ENCODE assay signal across 21 mouse cellular contexts in the genomic region with DNA sequence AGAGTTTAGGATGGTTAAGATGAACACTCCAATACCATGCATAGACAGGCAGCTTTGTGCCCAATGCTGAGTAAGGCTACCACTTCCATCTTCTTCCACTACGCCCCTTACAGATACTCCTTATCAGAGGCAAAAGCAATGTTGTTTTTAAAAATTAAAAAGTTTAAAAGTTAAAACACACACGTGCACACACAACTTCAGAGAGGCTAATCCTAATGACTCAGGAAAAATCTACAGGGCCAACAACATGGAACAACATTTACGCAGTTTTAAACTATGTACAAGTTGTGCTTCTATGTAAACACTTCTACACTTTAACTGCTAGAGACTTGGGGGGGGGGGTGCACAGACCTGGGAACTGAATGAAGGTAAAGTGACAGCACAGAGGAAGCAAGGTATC. TPM values are rescaled to one million over a fixed set of nuclear protein-coding genes. Genes with fewer than 3 reads are reported as not detected.
DNase-seq lines count a peak whose midpoint lies in the region; ATAC-seq lines count a peak whose summit lies in the region.
"Had no signal": no experiment of that assay in that cellular context is flagged by ENCODE, and none has a peak within 500 bp of the region (broad histone marks: within the 10 kb centered on the region; RNA-seq: fewer than 3 reads in every experiment).

No protein-coding gene starts in this region.

- H3K9me3 ChIP-seq in embryonic facial prominence, embryonic 12.5 days, result no peaks in the 10 kb centered on the region
- no peaks in the 10 kb centered on the region for H3K9me3 ChIP-seq in embryonic facial prominence, embryonic 10.5 days
- H3K9me3 ChIP-seq in liver, embryonic 12.5 days (replicated peaks), result no peaks in the 10 kb centered on the region
- H3K9me3 ChIP-seq in liver, embryonic 11.5 days (ENCODE audit: control insufficient read depth, low read length), result no peaks in the 10 kb centered on the region
- no peaks in the 10 kb centered on the region for H3K9me3 ChIP-seq in neural tube, embryonic 13.5 days
- H3K9me3 ChIP-seq: hindbrain, embryonic 12.5 days; midbrain, embryonic 15.5 days had no signal

- H3K36me3 ChIP-seq in embryonic facial prominence, embryonic 12.5 days, result peaks cover 19% of the 10 kb centered on the region
- H3K36me3 ChIP-seq in embryonic facial prominence, embryonic 10.5 days (replicated peaks), result peaks cover 49% of the 10 kb centered on the region
- peaks cover 52% of the 10 kb centered on the region for H3K36me3 ChIP-seq in liver, embryonic 12.5 days
- peaks cover 13% of the 10 kb centered on the region for H3K36me3 ChIP-seq in liver, embryonic 11.5 days (ENCODE audit: control insufficient read depth, insufficient read depth, low read length)
- peaks cover 10% of the 10 kb centered on the region; the same call in 1 of the 2 replicates for H3K36me3 ChIP-seq in neural tube, embryonic 13.5 days
- H3K36me3 ChIP-seq: midbrain, embryonic 15.5 days had no signal

- peaks cover 34% of the 10 kb centered on the region for H3K4me1 ChIP-seq in embryonic facial prominence, embryonic 12.5 days
- peaks cover 42% of the 10 kb centered on the region for H3K4me1 ChIP-seq in embryonic facial prominence, embryonic 10.5 days
- H3K4me1 ChIP-seq in liver, embryonic 12.5 days, result peaks cover 79% of the 10 kb centered on the region
- peaks cover 64% of the 10 kb centered on the region for H3K4me1 ChIP-seq in liver, embryonic 11.5 days (replicated peaks; ENCODE audit: control insufficient read depth, insufficient read depth, low read length)
- peaks cover 64% of the 10 kb centered on the region for H3K4me1 ChIP-seq in neural tube, embryonic 13.5 days (replicated peaks)

- 92% methylated on average over 3 of the region's 3 CpGs for WGBS in embryonic facial prominence, embryonic 12.5 days
- 93% methylated on average over 3 of the region's 3 CpGs for WGBS in embryonic facial prominence, embryonic 10.5 days
- 79% methylated on average over 3 of the region's 3 CpGs for WGBS in liver, embryonic 12.5 days (ENCODE audit: insufficient replicate concordance)
- 80% methylated on average over 3 of the region's 3 CpGs for WGBS in liver, embryonic 11.5 days
- WGBS in neural tube, embryonic 13.5 days, result 97% methylated on average over 3 of the region's 3 CpGs

- no peak for DNase-seq in embryonic facial prominence, embryonic 10.5 days (ENCODE audit: low spot score)
- DNase-seq in liver, embryonic 11.5 days (ENCODE audit: low spot score), result no peak
- no peak for DNase-seq in neural tube, embryonic 10.5 days (ENCODE audit: extremely low spot score, low spot score)
- DNase-seq in urinary bladder, postnatal 36 days (ENCODE audit: low spot score in 2 of 2), result no peak
- no peak for DNase-seq in adrenal gland, postnatal 10 days
- DNase-seq: adrenal gland, postnatal 14 days; cerebellum, adult 11 months; kidney, adult 18-20 months; kidney, postnatal 10 days; layer of hippocampus, postnatal 36 days; right cerebral cortex, postnatal 25 days; thymus, postnatal 25 days had no signal

- no peak overlapping the region for H3K4me3 ChIP-seq in embryonic facial prominence, embryonic 12.5 days
- H3K4me3 ChIP-seq in embryonic facial prominence, embryonic 10.5 days, result no peak overlapping the region
- no peak overlapping the region for H3K4me3 ChIP-seq in liver, embryonic 12.5 days
- H3K4me3 ChIP-seq in liver, embryonic 11.5 days (ENCODE audit: low read depth, low read length), result no peak overlapping the region
- no peak overlapping the region for H3K4me3 ChIP-seq in neural tube, embryonic 13.5 days
- H3K4me3 ChIP-seq: hindbrain, embryonic 12.5 days; midbrain, embryonic 15.5 days had no signal

- no peak for ATAC-seq in embryonic facial prominence, embryonic 12.5 days (ENCODE audit: insufficient number of reproducible peaks, insufficient read depth, low FRiP score, low TSS enrichment)
- ATAC-seq in liver, embryonic 12.5 days, result no peak
- no peak for ATAC-seq in liver, embryonic 11.5 days (replicated peaks; ENCODE audit: low FRiP score)
- no peak for ATAC-seq in neural tube, embryonic 13.5 days (ENCODE audit: low read depth)
- ATAC-seq: midbrain, embryonic 15.5 days had no signal

- no peak overlapping the region for H3K27ac ChIP-seq in embryonic facial prominence, embryonic 12.5 days
- H3K27ac ChIP-seq in embryonic facial prominence, embryonic 10.5 days (replicated peaks), result no peak overlapping the region
- H3K27ac ChIP-seq in liver, embryonic 12.5 days, result no peak overlapping the region
- no peak overlapping the region for H3K27ac ChIP-seq in liver, embryonic 11.5 days (ENCODE audit: low read depth, low read length)
- H3K27ac ChIP-seq in neural tube, embryonic 13.5 days (replicated peaks), result no peak overlapping the region
- H3K27ac ChIP-seq: hindbrain, embryonic 12.5 days; midbrain, embryonic 15.5 days had no signal

- no peaks in the 10 kb centered on the region for H3K27me3 ChIP-seq in embryonic facial prominence, embryonic 12.5 days
- no peaks in the 10 kb centered on the region for H3K27me3 ChIP-seq in embryonic facial prominence, embryonic 10.5 days (replicated peaks; ENCODE audit: low read depth, poor library complexity, severe bottlenecking)
- no peaks in the 10 kb centered on the region for H3K27me3 ChIP-seq in liver, embryonic 12.5 days (replicated peaks)
- no peaks in the 10 kb centered on the region for H3K27me3 ChIP-seq in liver, embryonic 11.5 days (replicated peaks; ENCODE audit: control insufficient read depth, insufficient read depth, low read length)
- no peaks in the 10 kb centered on the region for H3K27me3 ChIP-seq in neural tube, embryonic 13.5 days
- H3K27me3 ChIP-seq: hindbrain, embryonic 12.5 days; midbrain, embryonic 15.5 days had no signal

- H3K9ac ChIP-seq in embryonic facial prominence, embryonic 12.5 days, result 0 out of 2 replicates have a peak overlapping the region, but pooled peaks have one; percentile 10
- no peak overlapping the region for H3K9ac ChIP-seq in liver, embryonic 12.5 days
- no peak overlapping the region for H3K9ac ChIP-seq in liver, embryonic 11.5 days (ENCODE audit: low read depth, low read length)
- no peak overlapping the region for H3K9ac ChIP-seq in neural tube, embryonic 13.5 days
- H3K9ac ChIP-seq: hindbrain, embryonic 12.5 days; midbrain, embryonic 15.5 days had no signal

- H3K4me2 ChIP-seq in embryonic facial prominence, embryonic 12.5 days (replicated peaks), result 0 out of 2 replicates have a peak overlapping the region, but pooled peaks have one; percentile 3
- peak overlapping the region; percentile 2; the same call in 1 of the 2 replicates for H3K4me2 ChIP-seq in liver, embryonic 12.5 days
- no peak overlapping the region for H3K4me2 ChIP-seq in liver, embryonic 11.5 days
- peak overlapping the region; percentile 7; the same call in 1 of the 2 replicates for H3K4me2 ChIP-seq in neural tube, embryonic 13.5 days
- H3K4me2 ChIP-seq: hindbrain, embryonic 12.5 days; midbrain, embryonic 15.5 days had no signal

RNA-seq across cellular contexts. Expression of a gene that starts 4.0 kb away (rescaled TPM):
- 637 TPM in 2 replicates for polyA plus RNA-seq in embryonic facial prominence, embryonic 12.5 days (2016; fragmentation: Nextera tagmentation; extraction: Ambion mirVana)
- 645 and 651 TPM in 2 replicates for polyA plus RNA-seq in embryonic facial prominence, embryonic 10.5 days (2016; fragmentation: Nextera tagmentation; extraction: Ambion mirVana)
- polyA plus RNA-seq in liver, embryonic 12.5 days (2016; fragmentation: Nextera tagmentation; extraction: Ambion mirVana), result 341 TPM in 2 replicates
- polyA plus RNA-seq in liver, embryonic 11.5 days (2014; fragmentation: Nextera tagmentation; extraction: Ambion mirVana), result 505 and 548 TPM in 2 replicates
- polyA plus RNA-seq in neural tube, embryonic 13.5 days (2015; fragmentation: Nextera tagmentation; extraction: Ambion mirVana), result 642 and 663 TPM in 2 replicates
- total RNA-seq in adrenal gland, postnatal 10 days (2021), result 100 to 1,000 TPM; 322 to 364 TPM

RNA-seq across cellular contexts. Expression of a gene that starts 15.9 kb away (rescaled TPM):
- polyA plus RNA-seq in embryonic facial prominence, embryonic 12.5 days (2016; fragmentation: Nextera tagmentation; extraction: Ambion mirVana), result 36.2 and 40.5 TPM in 2 replicates
- polyA plus RNA-seq in embryonic facial prominence, embryonic 10.5 days (2016; fragmentation: Nextera tagmentation; extraction: Ambion mirVana), result 43.9 and 46.0 TPM in 2 replicates
- polyA plus RNA-seq in liver, embryonic 12.5 days (2016; fragmentation: Nextera tagmentation; extraction: Ambion mirVana), result 25.1 and 26.6 TPM in 2 replicates
- polyA plus RNA-seq in liver, embryonic 11.5 days (2014; fragmentation: Nextera tagmentation; extraction: Ambion mirVana), result 38.4 and 41.3 TPM in 2 replicates
- 26.3 and 28.8 TPM in 2 replicates for polyA plus RNA-seq in neural tube, embryonic 13.5 days (2015; fragmentation: Nextera tagmentation; extraction: Ambion mirVana)
- 10 to 100 TPM; 21.2 to 21.8 TPM for total RNA-seq in adrenal gland, postnatal 10 days (2021)

RNA-seq across cellular contexts. Expression of a gene that starts 21.7 kb away (rescaled TPM):
- polyA plus RNA-seq in embryonic facial prominence, embryonic 12.5 days (2016; fragmentation: Nextera tagmentation; extraction: Ambion mirVana), result 90.9 and 98.5 TPM in 2 replicates
- polyA plus RNA-seq in embryonic facial prominence, embryonic 10.5 days (2016; fragmentation: Nextera tagmentation; extraction: Ambion mirVana), result 119 and 128 TPM in 2 replicates
- 78.3 and 82.8 TPM in 2 replicates for polyA plus RNA-seq in liver, embryonic 12.5 days (2016; fragmentation: Nextera tagmentation; extraction: Ambion mirVana)
- polyA plus RNA-seq in liver, embryonic 11.5 days (2014; fragmentation: Nextera tagmentation; extraction: Ambion mirVana), result 104 and 106 TPM in 2 replicates
- polyA plus RNA-seq in neural tube, embryonic 13.5 days (2015; fragmentation: Nextera tagmentation; extraction: Ambion mirVana), result 89.9 and 95.6 TPM in 2 replicates
- total RNA-seq in adrenal gland, postnatal 10 days (2021), result 10 to 100 TPM; 72.8 to 78.8 TPM

RNA-seq across cellular contexts. Expression of a gene that starts 32.0 kb away (rescaled TPM):
- 124 and 125 TPM in 2 replicates for polyA plus RNA-seq in embryonic facial prominence, embryonic 12.5 days (2016; fragmentation: Nextera tagmentation; extraction: Ambion mirVana)
- 133 and 146 TPM in 2 replicates for polyA plus RNA-seq in embryonic facial prominence, embryonic 10.5 days (2016; fragmentation: Nextera tagmentation; extraction: Ambion mirVana)
- 73.7 and 81.3 TPM in 2 replicates for polyA plus RNA-seq in liver, embryonic 12.5 days (2016; fragmentation: Nextera tagmentation; extraction: Ambion mirVana)
- polyA plus RNA-seq in liver, embryonic 11.5 days (2014; fragmentation: Nextera tagmentation; extraction: Ambion mirVana), result 131 and 134 TPM in 2 replicates
- polyA plus RNA-seq in neural tube, embryonic 13.5 days (2015; fragmentation: Nextera tagmentation; extraction: Ambion mirVana), result 179 and 191 TPM in 2 replicates
- total RNA-seq in adrenal gland, postnatal 10 days (2021), result 10 to 100 TPM; 63.7 to 64.9 TPM

RNA-seq across cellular contexts. Expression of a gene that starts 41.0 kb away (rescaled TPM):
- 0.50 and 1.00 TPM in 2 replicates for polyA plus RNA-seq in embryonic facial prominence, embryonic 12.5 days (2016; fragmentation: Nextera tagmentation; extraction: Ambion mirVana)
- polyA plus RNA-seq in embryonic facial prominence, embryonic 10.5 days (2016; fragmentation: Nextera tagmentation; extraction: Ambion mirVana), result 0.15 TPM in 1 of 2 replicates, not detected in the other
- 0.10 and 0.14 TPM in 2 replicates for polyA plus RNA-seq in liver, embryonic 12.5 days (2016; fragmentation: Nextera tagmentation; extraction: Ambion mirVana)
- 0.07 TPM in 1 of 2 replicates, not detected in the other for polyA plus RNA-seq in liver, embryonic 11.5 days (2014; fragmentation: Nextera tagmentation; extraction: Ambion mirVana)
- 0.17 TPM in 1 of 2 replicates, not detected in the other for polyA plus RNA-seq in neural tube, embryonic 13.5 days (2015; fragmentation: Nextera tagmentation; extraction: Ambion mirVana)
- under 1 TPM; 0.48 to 0.88 TPM for total RNA-seq in adrenal gland, postnatal 10 days (2021)
- total RNA-seq: ES-E14; granulocyte monocyte progenitor cell, adult 5-6 weeks; megakaryocyte progenitor cell, adult 5-6 weeks had no signal
- polyA plus RNA-seq: activated CD4-positive, CD25-positive, alpha-beta regulatory T cell, adult 4 months had no signal
